Mouse (Mus musculus): Measurements from ENCODE around the gene Spata31d1d.

GRCm38 (mm10) chr13:59775168-59775567, 43.6 kb upstream of the Spata31d1d start:
- no peak for TF ChIP-seq EP300 (IDR thresholded peaks at IDR 0.05; ENCODE audit: low read depth)
- TF ChIP-seq CTCF (IDR thresholded peaks at IDR 0.05; ENCODE audit: low read depth): no peak

Data from liver, embryonic 14.5 days (tissue).